In the genomic region with DNA sequence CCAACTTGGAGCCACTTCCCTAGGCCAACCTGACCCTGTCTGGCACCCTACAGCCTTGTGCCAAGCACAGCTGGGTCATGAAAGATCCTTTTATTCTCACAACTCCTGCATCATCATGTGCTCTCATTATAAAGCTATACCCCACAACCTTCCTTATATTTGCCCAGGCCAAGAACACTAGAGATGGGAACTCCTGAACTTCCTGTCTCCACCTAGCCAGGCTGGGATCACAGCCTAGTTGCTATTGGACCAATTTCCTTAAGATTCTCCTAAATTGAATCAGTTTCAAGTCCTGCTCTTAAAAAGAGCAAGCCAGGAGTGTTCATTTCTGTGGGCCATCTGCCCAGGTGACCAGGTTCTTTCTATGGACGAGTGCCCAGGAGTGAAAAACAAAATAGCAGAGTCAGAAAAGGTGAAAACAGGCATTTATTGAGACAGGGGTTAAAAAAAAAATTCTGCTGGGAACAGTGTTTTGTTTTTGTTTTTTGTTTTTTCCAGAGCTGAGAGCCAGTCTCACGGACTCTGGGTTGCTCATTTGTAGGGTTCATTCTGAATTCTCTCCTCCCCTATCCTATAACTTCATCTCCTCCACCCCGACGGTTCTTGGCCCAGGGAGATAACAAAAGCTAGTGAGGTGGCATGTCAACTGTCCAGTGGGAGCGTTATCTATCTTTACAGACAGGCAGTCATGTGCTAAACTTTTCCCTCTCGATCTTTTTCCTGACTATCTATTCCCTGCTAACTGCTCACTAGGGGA, we compare ENCODE assay signal across 8 mouse cellular contexts. TPM values are rescaled to one million over a fixed set of nuclear protein-coding genes. Genes with fewer than 3 reads are reported as not detected.
DNase-seq lines count a peak whose midpoint lies in the region; ATAC-seq and TF ChIP-seq lines count a peak whose summit lies in the region.

No protein-coding gene starts in this region.

- H3K9ac ChIP-seq in heart, postnatal 0 days (replicated peaks; ENCODE audit: low read depth, low read length) = peak overlapping the region; percentile 81

- 7% methylated on average over 6 of the region's 6 CpGs for WGBS in lung, adult 2 months
- 8% methylated on average over 6 of the region's 6 CpGs for WGBS in heart, postnatal 0 days

- no peak for TF ChIP-seq POLR2A in lung, adult 2 months (IDR thresholded peaks at IDR 0.05; ENCODE audit: borderline replicate concordance, extremely low read depth, low read depth, low read length)

- H3K27ac ChIP-seq in heart, postnatal 0 days (ENCODE audit: low read depth) = peak overlapping the region; percentile 97

- H3K4me3 ChIP-seq in lung, adult 2 months (replicated peaks; ENCODE audit: extremely low read depth, low read depth, low read length) = peak overlapping the region; percentile 63
- peak overlapping the region; percentile 74 for H3K4me3 ChIP-seq in heart, postnatal 0 days (ENCODE audit: low read depth, low read length)

- no peak for TF ChIP-seq CTCF in lung, adult 2 months (IDR thresholded peaks at IDR 0.05; ENCODE audit: insufficient read depth, low read length)
- TF ChIP-seq CTCF in heart, postnatal 0 days (IDR thresholded peaks at IDR 0.05; ENCODE audit: low read depth) = no peak

- no peak for DNase-seq in lung, adult 2 months
- DNase-seq in lung, postnatal 36 days = no peak
- DNase-seq in c-Kit-positive CD71-positive TER-119-negative erythroid progenitor cells, embryonic 14.5 days (ENCODE audit: low read depth) = peak; percentile 85
- DNase-seq in heart, postnatal 0 days (ENCODE audit: low spot score) = no peak
- DNase-seq in embryo, embryonic 10.5 days (ENCODE audit: low spot score) = no peak
- DNase-seq in right cerebral cortex, postnatal 4 days = no peak
- DNase-seq in urinary bladder, postnatal 36 days (ENCODE audit: low spot score in 2 of 2) = no peak

- H3K4me1 ChIP-seq in lung, adult 2 months (ENCODE audit: control insufficient read depth, insufficient read depth, low read length) = peaks cover 9% of the 10 kb centered on the region; the same call in 1 of the 2 replicates
- peaks cover 15% of the 10 kb centered on the region for H3K4me1 ChIP-seq in heart, postnatal 0 days (ENCODE audit: control insufficient read depth, insufficient read depth)

- ATAC-seq in heart, postnatal 0 days (ENCODE audit: insufficient read depth, low read depth) = 0 out of 2 replicates have a peak, but pooled peaks have one; percentile 4
- ATAC-seq in megakaryocyte, adult 5-6 weeks (ENCODE audit: poor library complexity, severe bottlenecking) = peak; percentile 22

- TF ChIP-seq EP300 in heart, postnatal 0 days (IDR thresholded peaks at IDR 0.05; ENCODE audit: low read depth) = no peak

- no peaks in the 10 kb centered on the region for H3K36me3 ChIP-seq in heart, postnatal 0 days (replicated peaks; ENCODE audit: control insufficient read depth, insufficient read depth, low read length)

- H3K27me3 ChIP-seq in heart, postnatal 0 days (ENCODE audit: control insufficient read depth, insufficient read depth, low read length) = no peaks in the 10 kb centered on the region

- no peaks in the 10 kb centered on the region for H3K9me3 ChIP-seq in heart, postnatal 0 days (replicated peaks; ENCODE audit: control insufficient read depth, low read length)

- H3K4me2 ChIP-seq in heart, postnatal 0 days (ENCODE audit: low read depth, low read length) = peak overlapping the region; percentile 74

RNA-seq across cellular contexts. Expression of a gene that starts 0.8 kb away (rescaled TPM):
- 24.3 and 32.2 TPM in 2 replicates for polyA plus RNA-seq in lung, adult 2 months (2012; rRNA removed)
- 4.6 and 17.5 TPM in 2 replicates for total RNA-seq in heart, postnatal 0 days (2014; rRNA removed; ENCODE audit: low replicate concordance)
- polyA plus RNA-seq in heart, postnatal 0 days (2015; fragmentation: Nextera tagmentation; extraction: Ambion mirVana) = 16.7 and 19.8 TPM in 2 replicates
- total RNA-seq in megakaryocyte, adult 5-6 weeks (2015) = 16.8 and 19.0 TPM in 2 replicates
- 19.9 and 22.2 TPM in 2 replicates for total RNA-seq in megakaryocyte, adult 5-6 weeks (2017)

RNA-seq across cellular contexts. Expression of a gene that starts 26.2 kb away (rescaled TPM):
- 11.2 and 12.0 TPM in 2 replicates for polyA plus RNA-seq in lung, adult 2 months (2012; rRNA removed)
- 1.2 and 4.8 TPM in 2 replicates for total RNA-seq in heart, postnatal 0 days (2014; rRNA removed; ENCODE audit: low replicate concordance)
- 3.7 and 4.2 TPM in 2 replicates for polyA plus RNA-seq in heart, postnatal 0 days (2015; fragmentation: Nextera tagmentation; extraction: Ambion mirVana)
- total RNA-seq in megakaryocyte, adult 5-6 weeks (2015) = 1.0 and 1.4 TPM in 2 replicates
- total RNA-seq in megakaryocyte, adult 5-6 weeks (2017) = 2.2 and 8.9 TPM in 2 replicates

RNA-seq across cellular contexts. Expression of a gene that starts 46.0 kb away (rescaled TPM):
- polyA plus RNA-seq in lung, adult 2 months (2012; rRNA removed) = 44.9 and 46.4 TPM in 2 replicates
- 31.9 and 38.1 TPM in 2 replicates for total RNA-seq in heart, postnatal 0 days (2014; rRNA removed; ENCODE audit: low replicate concordance)
- 23.9 and 24.5 TPM in 2 replicates for polyA plus RNA-seq in heart, postnatal 0 days (2015; fragmentation: Nextera tagmentation; extraction: Ambion mirVana)
- 33.7 and 36.5 TPM in 2 replicates for total RNA-seq in megakaryocyte, adult 5-6 weeks (2015)
- total RNA-seq in megakaryocyte, adult 5-6 weeks (2017) = 35.1 and 38.1 TPM in 2 replicates
